Mouse (Mus musculus) urinary bladder, adult 2 months (tissue): ENCODE data around the gene Tcp10a. TPM values are rescaled to one million over a fixed set of nuclear protein-coding genes. Genes with fewer than 3 reads are reported as not detected.
"Not testable (repeated sequence)": the region's sequence is repeated elsewhere in the genome, so short reads cannot be mapped to it uniquely, and the experiment has no call there.

Experiments used
- DNase-seq: peaks from one replicate; pipeline ENCODE4 v3.0.0; 2022; ENCODE audit warnings: low spot score
- polyA plus RNA-seq: library from polyadenylated mRNA; depleted of rRNA; stranded (reverse); fragments of >200 nt; gene quantifications from 2 replicates; pipeline ENCODE4 v1.2.3, GENCODE M21; 2012; rRNA removed

Gene Tcp10a
- polyA plus RNA-seq, 1 experiment, result not detected

DNA sequence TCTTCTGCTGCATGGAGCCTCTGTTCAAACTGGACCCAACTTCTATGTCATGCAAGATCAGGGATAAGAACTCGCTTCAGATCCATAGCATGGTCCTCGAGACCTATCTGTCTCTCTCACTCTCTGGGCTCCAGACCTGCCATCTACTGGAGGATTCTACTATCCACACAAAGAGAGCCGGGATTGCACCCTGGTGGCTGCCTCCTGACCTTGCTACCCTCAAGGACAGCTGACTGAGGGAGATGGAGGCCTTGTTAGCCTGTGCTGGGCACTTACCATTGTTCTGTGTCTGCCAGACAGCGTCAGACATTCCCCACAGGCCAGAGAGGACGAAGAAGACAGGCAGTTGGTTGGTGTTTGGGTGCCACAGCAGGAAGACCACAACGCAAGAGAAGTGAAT, 45.0 kb downstream of the Tcp10a start:
- DNase-seq, result not testable (repeated sequence)

GRCm38 (mm10) chr17:7371879-7372278, 47.4 kb downstream of the Tcp10a start, which contains the start of gene Gm49630:
Gm49630 (minus strand) TSS chr17:7371979.
- DNase-seq, result not testable (repeated sequence)

DNA sequence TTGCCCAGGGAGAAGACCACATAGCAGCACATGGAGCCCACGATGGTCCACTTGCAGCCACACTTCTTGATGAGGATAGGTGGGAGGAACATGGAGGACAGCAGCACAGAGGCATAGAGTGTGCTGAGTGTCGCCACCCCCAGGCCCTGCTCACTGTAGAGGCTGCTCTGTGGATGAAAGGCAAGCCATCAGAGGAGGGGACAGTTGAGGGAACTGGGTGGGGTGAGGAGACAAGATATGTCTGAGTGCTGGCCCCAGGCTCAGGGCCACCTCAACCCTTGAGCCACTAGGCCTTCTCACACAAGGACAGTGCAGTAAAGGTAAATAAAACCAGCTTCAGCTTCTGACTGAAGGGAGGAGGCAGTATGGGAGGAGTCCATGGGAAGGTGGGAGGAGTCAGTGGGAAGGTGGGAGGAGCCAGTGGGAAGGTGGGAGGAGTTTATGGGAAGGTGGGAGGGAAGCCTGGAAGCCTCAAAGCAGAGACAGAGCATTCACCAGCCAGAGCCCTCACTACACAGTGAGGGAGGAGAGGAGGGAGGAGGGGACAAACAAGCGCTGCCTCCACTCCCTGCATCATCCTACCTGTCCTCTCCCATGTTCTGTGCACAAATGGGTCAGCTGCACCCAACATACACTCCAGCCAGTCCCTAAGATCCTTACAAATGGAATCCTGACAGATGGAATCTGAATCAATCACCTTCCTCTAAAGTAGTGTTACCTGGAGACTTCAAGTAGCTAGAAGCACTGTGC, 52.7 kb downstream of the Tcp10a start:
- not testable (repeated sequence) for DNase-seq

DNA sequence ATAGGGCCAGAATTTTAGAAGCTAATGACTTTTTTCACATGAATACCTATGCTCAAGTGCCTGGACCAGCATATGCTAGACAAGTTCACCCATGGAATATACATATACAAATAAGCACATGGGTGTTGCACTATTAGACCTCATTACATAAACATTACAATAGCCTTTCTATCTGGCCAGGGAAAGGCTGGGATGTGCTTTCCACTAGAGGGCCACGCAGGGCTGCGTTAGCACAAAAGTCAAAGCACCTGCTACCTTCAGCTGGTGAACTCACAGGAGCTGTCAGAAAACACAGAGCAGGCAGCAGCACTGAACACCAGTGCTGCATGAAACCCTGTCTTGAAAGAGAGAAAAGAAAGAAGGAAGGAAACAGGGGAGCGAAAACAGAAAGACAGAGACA, 53.5 kb downstream of the Tcp10a start:
- not testable (repeated sequence) for DNase-seq

GRCm38 (mm10) chr17:7382711-7383110, 58.3 kb downstream of the Tcp10a start:
- DNase-seq, result not testable (repeated sequence)

GRCm38 (mm10) chr17:7383167-7384143, 59.0 kb downstream of the Tcp10a start:
- DNase-seq, result not testable (repeated sequence)

DNA sequence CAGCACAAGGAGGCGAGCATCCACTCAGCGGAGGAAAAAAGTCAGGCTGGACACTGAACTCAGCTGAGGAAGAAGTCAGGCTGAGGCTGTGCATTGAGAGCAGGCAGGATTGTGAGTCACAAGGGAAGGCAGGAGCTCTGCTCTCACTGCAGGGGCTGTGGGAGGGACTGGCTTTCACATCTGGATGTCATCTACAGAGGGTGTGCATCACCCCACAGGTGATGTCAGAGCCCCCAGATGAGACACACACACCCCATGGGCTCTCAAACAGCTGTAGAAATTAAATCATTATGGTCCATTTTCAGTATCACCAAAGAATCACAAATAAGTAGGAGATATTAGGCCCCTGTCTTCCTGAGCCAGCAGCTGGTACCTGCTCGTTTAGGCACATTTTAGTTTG, 60.9 kb downstream of the Tcp10a start, which contains the start of gene Unc93a2:
Unc93a2 (minus strand) TSS at position 101 of the 400 bp plus-strand sequence.
- DNase-seq, result not testable (repeated sequence)

DNA sequence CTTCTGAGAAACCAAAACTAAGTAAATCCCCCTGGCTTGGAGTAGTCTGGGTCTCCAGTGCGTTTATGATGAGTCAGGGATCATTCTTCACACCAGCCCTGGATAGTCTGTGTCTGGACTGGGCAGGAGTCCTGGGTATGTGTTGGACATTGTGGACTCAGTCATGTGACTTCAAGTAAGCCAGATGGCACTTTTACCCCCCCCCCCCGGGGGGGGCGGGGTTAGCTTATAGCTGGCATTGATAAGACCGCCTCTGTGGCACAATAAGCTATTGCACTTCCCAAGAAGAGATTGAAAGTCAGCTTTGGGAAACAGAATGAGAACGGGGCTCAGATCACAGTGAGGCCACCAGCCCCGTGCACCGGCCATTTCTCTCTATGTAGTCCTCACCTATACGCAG, 61.6 kb downstream of the Tcp10a start:
- not testable (repeated sequence) for DNase-seq

DNA sequence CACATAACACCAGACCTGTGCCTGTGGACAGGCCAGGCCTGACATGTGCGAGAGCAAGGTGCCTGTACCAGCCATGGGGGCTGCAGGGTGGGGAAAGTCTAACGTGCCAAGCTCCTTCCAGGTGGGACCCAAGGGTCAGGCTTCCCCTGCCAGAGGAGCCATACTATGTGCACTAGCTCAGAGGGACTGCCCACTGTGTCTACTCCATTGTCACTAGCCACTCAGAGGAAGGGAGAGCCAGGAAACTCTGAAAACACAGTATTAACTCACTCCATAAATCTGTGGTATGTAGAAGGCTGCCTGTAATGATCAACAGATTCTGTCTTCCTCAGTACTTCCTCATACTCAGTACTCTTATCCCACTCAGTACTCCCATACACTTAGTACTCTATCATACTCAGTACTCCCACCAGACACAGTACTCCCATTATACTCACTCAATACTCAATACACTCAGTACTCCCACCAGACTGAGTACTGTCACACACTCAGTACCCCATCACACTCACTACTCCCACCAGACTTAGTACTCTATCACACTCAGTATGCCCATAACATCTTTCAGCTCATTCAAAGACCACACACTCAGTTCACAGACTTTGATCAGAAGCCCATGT, 64.0 kb downstream of the Tcp10a start:
- DNase-seq, result not testable (repeated sequence)

- DNase-seq, result not testable (repeated sequence)
These were observed 64.5 kb downstream of the Tcp10a start for GRCm38 (mm10) chr17:7388958-7389356.

GRCm38 (mm10) chr17:7389898-7390297, 65.5 kb downstream of the Tcp10a start:
- not testable (repeated sequence) for DNase-seq

GRCm38 (mm10) chr17:7395116-7395515, 70.7 kb downstream of the Tcp10a start:
- not testable (repeated sequence) for DNase-seq

Other genes starting within 250 kb of the Tcp10a start
- gene Rps6ka2, start 154.5 kb upstream of the Tcp10a start, polyA plus RNA-seq, result 4.9 and 6.5 TPM in 2 replicates
- 0.04 TPM in 1 of 2 replicates, not detected in the other for gene Ttll2, start 28.1 kb downstream of the Tcp10a start, polyA plus RNA-seq
- gene Gm49630, start 47.3 kb downstream of the Tcp10a start, polyA plus RNA-seq, result not detected in 2 replicates
- gene Unc93a2, start 60.8 kb downstream of the Tcp10a start, polyA plus RNA-seq, result 0.03 and 0.06 TPM in 2 replicates